ENCODE assay signal across 24 mouse cellular contexts in the genomic region with DNA sequence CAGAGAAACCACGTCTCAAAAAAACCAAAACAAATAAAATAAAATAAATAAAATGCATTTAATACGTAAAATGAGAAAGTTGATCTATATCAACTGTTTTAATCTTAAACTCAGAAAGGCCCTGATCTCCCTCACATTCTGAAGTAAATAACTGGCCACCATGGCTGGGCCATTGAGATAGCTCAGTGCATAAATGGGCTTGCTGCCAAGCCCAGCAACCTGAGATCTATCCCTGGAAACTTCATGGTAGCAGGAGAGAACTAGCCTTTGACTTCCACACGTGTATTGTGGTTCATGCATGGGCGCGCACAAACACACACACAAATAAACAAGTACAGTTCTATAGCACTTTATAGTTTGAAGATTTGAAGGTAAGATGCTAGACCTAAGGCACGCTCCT.
"Had no signal": no experiment of that assay in that cellular context is flagged by ENCODE, and none has a peak within 500 bp of the region (broad histone marks: within the 10 kb centered on the region; RNA-seq: fewer than 3 reads in every experiment).

No protein-coding gene starts in this region.

- H3K27ac ChIP-seq: heart, embryonic 10.5 days; hindbrain, embryonic 10.5 days; hindbrain, embryonic 12.5 days; hindbrain, embryonic 14.5 days; intestine, embryonic 15.5 days; layer of hippocampus, adult 2 months; limb, embryonic 13.5 days; limb, embryonic 15.5 days; liver, embryonic 12.5 days; liver, embryonic 14.5 days had no signal

- H3K4me1 ChIP-seq: hindbrain, embryonic 10.5 days; intestine, embryonic 15.5 days had no signal

- H3K9me3 ChIP-seq: heart, embryonic 10.5 days; heart, embryonic 12.5 days; hindbrain, embryonic 10.5 days; hindbrain, embryonic 12.5 days; intestine, embryonic 15.5 days; limb, embryonic 13.5 days; limb, embryonic 15.5 days; liver, embryonic 12.5 days had no signal

- H3K9ac ChIP-seq: heart, embryonic 12.5 days; hindbrain, embryonic 12.5 days; hindbrain, embryonic 14.5 days; intestine, embryonic 15.5 days; limb, embryonic 13.5 days; limb, embryonic 15.5 days; liver, embryonic 12.5 days; liver, embryonic 14.5 days had no signal

- H3K27me3 ChIP-seq: heart, embryonic 12.5 days; hindbrain, embryonic 12.5 days; intestine, embryonic 15.5 days; limb, embryonic 13.5 days; limb, embryonic 15.5 days; liver, embryonic 12.5 days had no signal

- H3K4me2 ChIP-seq: heart, embryonic 12.5 days; hindbrain, embryonic 12.5 days; hindbrain, embryonic 14.5 days; intestine, embryonic 15.5 days; limb, embryonic 13.5 days; limb, embryonic 15.5 days; liver, embryonic 12.5 days had no signal

- DNase-seq: gastrocnemius, postnatal 10 days; gastrocnemius, postnatal 25 days; heart, postnatal 10 days; heart, postnatal 4 days; kidney, adult 18-20 months; kidney, adult 8-10 months; kidney, postnatal 10 days; kidney, postnatal 25 days; kidney, postnatal 4 days; left cerebral cortex, postnatal 4 days had no signal

- H3K4me3 ChIP-seq: heart, embryonic 10.5 days; heart, embryonic 12.5 days; hindbrain, embryonic 10.5 days; hindbrain, embryonic 12.5 days; intestine, embryonic 15.5 days; layer of hippocampus, adult 2 months; limb, embryonic 13.5 days; limb, embryonic 15.5 days; liver, embryonic 12.5 days had no signal

- ATAC-seq: hindbrain, embryonic 16.5 days; inflammation-experienced regulatory T-cells, adult 6 months; intestine, embryonic 15.5 days; intestine, postnatal 0 days; liver, embryonic 12.5 days had no signal
